Mouse (Mus musculus) midbrain, embryonic 14.5 days (tissue): ENCODE results near the gene Sppl3. TPM values are rescaled to one million over a fixed set of nuclear protein-coding genes. Genes with fewer than 3 reads are reported as not detected.
A peak's percentile ranks its signal among the peaks of the same experiment; 100 is the strongest.

ENCODE experiments used
- ATAC-seq: fragments of 200-750 bp; cut with Nextera tagmentation; 2 replicates; pipeline ENCODE4 v1.8.0; 2017; ENCODE audit warnings: moderate number of reproducible peaks, moderate library complexity; ENCODE audit not compliant: low FRiP score, low TSS enrichment
- DNase-seq: peaks from one replicate; pipeline ENCODE4 v3.0.0-alpha.2; 2015
- H3K27ac ChIP-seq: fragments of 300-500 bp; sonication (generic); replicated peaks from 2 replicates; pipeline ENCODE4 v1.5.1; 2014; ENCODE audit warnings: mild to moderate bottlenecking, low read depth, low read length, moderate library complexity
- H3K27me3 ChIP-seq: fragments of 300-500 bp; sonication (generic); 2 replicates; pipeline ENCODE4 v1.6.1; 2014; ENCODE audit warnings: low read length, control low read depth, mixed read lengths; ENCODE audit not compliant: control insufficient read depth, insufficient read depth
- H3K36me3 ChIP-seq: fragments of 300-500 bp; sonication (generic); 2 replicates; pipeline ENCODE4 v1.6.1; 2014; ENCODE audit warnings: low read length, control low read depth; ENCODE audit not compliant: control insufficient read depth, insufficient read depth
- H3K4me1 ChIP-seq: fragments of 300-500 bp; sonication (generic); 2 replicates; pipeline ENCODE4 v1.6.1; 2014; ENCODE audit warnings: mild to moderate bottlenecking, antibody characterized with exemption, low read length, control low read depth; ENCODE audit not compliant: control insufficient read depth, insufficient read depth
- H3K4me2 ChIP-seq: fragments of 300-500 bp; sonication (generic); 2 replicates; pipeline ENCODE4 v1.6.1; 2014; ENCODE audit warnings: mild to moderate bottlenecking, low read length, moderate library complexity
- H3K4me3 ChIP-seq: fragments of 300-500 bp; sonication (generic); replicated peaks from 2 replicates; pipeline ENCODE4 v1.5.1; 2014; ENCODE audit warnings: low read depth, low read length
- H3K9ac ChIP-seq: fragments of 300-500 bp; sonication (generic); replicated peaks from 2 replicates; pipeline ENCODE4 v1.6.1; 2014; ENCODE audit warnings: mild to moderate bottlenecking, low read length, moderate library complexity
- H3K9me3 ChIP-seq: fragments of 300-500 bp; sonication (generic); 2 replicates; pipeline ENCODE4 v1.6.1; 2016; ENCODE audit warnings: low read length, control low read depth, mixed read lengths; ENCODE audit not compliant: control insufficient read depth
- WGBS: fragments of 180-500 bp; shearing (Covaris S2); extraction: QIAGEN DNeasy Blood & Tissue Kit; methylation state at CpG from one replicate; pipeline ENCODE4 v1.1.7; 2014; 5-methylcytosine and 5-hydroxymethylcytosine counted together
- polyA plus RNA-seq: library from polyadenylated mRNA; unstranded; fragments of >200 nt; fragmentation: Nextera tagmentation; extraction: Ambion mirVana; gene quantifications from 2 replicates; pipeline ENCODE4 v1.2.1, GENCODE M21; 2014

Gene Sppl3
- polyA plus RNA-seq, 1 experiment from 2014 or later: 33.1 TPM

- Histone ChIP-seq H3K4me3 (no peak overlapping the region), H3K9me3 (no peaks in the 10 kb centered on the region), H3K9ac (no peak overlapping the region), H3K4me2 (no peak overlapping the region), H3K27ac (no peak overlapping the region), H3K27me3 (no peaks in the 10 kb centered on the region), H3K4me1 (peaks cover 6% of the 10 kb centered on the region; the same call in 1 of the 2 replicates), H3K36me3 (peaks cover 27% of the 10 kb centered on the region)
- no peak for DNase-seq
- no peak for ATAC-seq
- WGBS: 80% methylated on average over 5 of the region's 5 CpGs
Observed at GRCm38 (mm10) chr5:115120978-115121377, 110.0 kb downstream of the Sppl3 start.

- WGBS: 95% methylated on average over 6 of the region's 6 CpGs
- DNase-seq (no peak), ATAC-seq (no peak)
- no peaks in the 10 kb centered on the region for H3K9me3 ChIP-seq
- H3K9ac ChIP-seq: no peak overlapping the region
- H3K4me1 ChIP-seq: no peaks in the 10 kb centered on the region
- H3K27me3 ChIP-seq: no peaks in the 10 kb centered on the region
- no peak overlapping the region for H3K27ac ChIP-seq
- peaks cover 60% of the 10 kb centered on the region for H3K36me3 ChIP-seq
- H3K4me2 ChIP-seq: no peak overlapping the region
- H3K4me3 ChIP-seq: no peak overlapping the region
Observed at GRCm38 (mm10) chr5:115124690-115125089, 113.8 kb downstream of the Sppl3 start.

GRCm38 (mm10) chr5:115125211-115125871 lies 114.4 kb downstream of the Sppl3 start:
- H3K27me3 ChIP-seq: no peaks in the 10 kb centered on the region
- H3K9me3 ChIP-seq: no peaks in the 10 kb centered on the region
- ATAC-seq (peak; percentile 62; the same call in 1 of the 2 replicates), DNase-seq (peak; percentile 88)
- H3K9ac ChIP-seq: no peak overlapping the region; the same call in 1 of the 2 replicates
- H3K36me3 ChIP-seq: peaks cover 67% of the 10 kb centered on the region
- WGBS: 22% methylated on average over 24 of the region's 24 CpGs
- no peak overlapping the region for H3K4me3 ChIP-seq
- 0 out of 2 replicates have a peak overlapping the region, but pooled peaks have one; percentile 32 for H3K27ac ChIP-seq
- no peaks in the 10 kb centered on the region for H3K4me1 ChIP-seq
- H3K4me2 ChIP-seq: no peak overlapping the region

- no peak overlapping the region for H3K4me2 ChIP-seq
- 89% methylated on average over 28 of the region's 28 CpGs for WGBS
- DNase-seq: no peak
- ATAC-seq: no peak
- no peaks in the 10 kb centered on the region for H3K27me3 ChIP-seq
- H3K9ac ChIP-seq: no peak overlapping the region
- H3K9me3 ChIP-seq: no peaks in the 10 kb centered on the region
- peaks cover 68% of the 10 kb centered on the region for H3K36me3 ChIP-seq
- no peak overlapping the region for H3K4me3 ChIP-seq
- H3K27ac ChIP-seq: no peak overlapping the region
- H3K4me1 ChIP-seq: no peaks in the 10 kb centered on the region
Observed at GRCm38 (mm10) chr5:115126578-115127312, 115.8 kb downstream of the Sppl3 start.

GRCm38 (mm10) chr5:115127421-115128179 lies 116.7 kb downstream of the Sppl3 start:
- no peak overlapping the region for H3K9ac ChIP-seq
- WGBS: 93% methylated on average over 22 of the region's 22 CpGs
- no peaks in the 10 kb centered on the region for H3K27me3 ChIP-seq
- H3K4me2 ChIP-seq: no peak overlapping the region
- H3K4me3 ChIP-seq: no peak overlapping the region
- no peaks in the 10 kb centered on the region for H3K9me3 ChIP-seq
- H3K27ac ChIP-seq: no peak overlapping the region
- DNase-seq (no peak), ATAC-seq (no peak)
- H3K36me3 ChIP-seq: peaks cover 68% of the 10 kb centered on the region
- peaks cover 4% of the 10 kb centered on the region for H3K4me1 ChIP-seq

GRCm38 (mm10) chr5:115129328-115129727 lies 118.4 kb downstream of the Sppl3 start:
- H3K36me3 ChIP-seq: peaks cover 57% of the 10 kb centered on the region
- H3K4me2 ChIP-seq: no peak overlapping the region
- WGBS: 89% methylated on average over 6 of the region's 6 CpGs
- no peak for DNase-seq
- no peak for ATAC-seq
- no peaks in the 10 kb centered on the region for H3K27me3 ChIP-seq
- H3K9ac ChIP-seq: no peak overlapping the region
- H3K9me3 ChIP-seq: no peaks in the 10 kb centered on the region
- peaks cover 21% of the 10 kb centered on the region for H3K4me1 ChIP-seq
- no peak overlapping the region for H3K4me3 ChIP-seq
- no peak overlapping the region for H3K27ac ChIP-seq

- Histone ChIP-seq H3K9me3 (no peaks in the 10 kb centered on the region), H3K4me1 (peaks cover 21% of the 10 kb centered on the region), H3K27ac (no peak overlapping the region), H3K27me3 (no peaks in the 10 kb centered on the region), H3K36me3 (peaks cover 26% of the 10 kb centered on the region), H3K9ac (no peak overlapping the region), H3K4me3 (no peak overlapping the region), H3K4me2 (peak overlapping the region; percentile 81; the same call in 1 of the 2 replicates)
- DNase-seq (no peak), ATAC-seq (no peak)
- 94% methylated on average over 8 of the region's 8 CpGs for WGBS
Observed at GRCm38 (mm10) chr5:115132465-115132864, 121.5 kb downstream of the Sppl3 start.

- Histone ChIP-seq H3K27me3 (no peaks in the 10 kb centered on the region), H3K4me2 (peak overlapping the region; percentile 81), H3K4me1 (peaks cover 21% of the 10 kb centered on the region), H3K36me3 (peaks cover 16% of the 10 kb centered on the region), H3K4me3 (peak overlapping the region; percentile 85), H3K9me3 (no peaks in the 10 kb centered on the region), H3K9ac (peak overlapping the region; percentile 45; the same call in 1 of the 2 replicates), H3K27ac (no peak overlapping the region)
- no peak for ATAC-seq
- no peak for DNase-seq
- 64% methylated on average over 6 of the region's 6 CpGs for WGBS
Observed at GRCm38 (mm10) chr5:115133358-115134066, 122.6 kb downstream of the Sppl3 start.
